Mouse (Mus musculus) brain, embryonic 14.5 days (tissue): ENCODE measurements around the gene Bcan.

ENCODE experiments used
- CTCF ChIP-seq: fragments of 200-500 bp; IDR thresholded peaks from 2 replicates; pipeline ENCODE4 v1.5.1; 2012; ENCODE audit warnings: inconsistent platforms, mild to moderate bottlenecking, moderate library complexity, borderline replicate concordance; ENCODE audit not compliant: insufficient read depth, insufficient read length; ENCODE audit errors: extremely low read depth
- POLR2A ChIP-seq: fragments of 200-500 bp; IDR thresholded peaks from 2 replicates; pipeline ENCODE4 v1.6.1; 2012; ENCODE audit warnings: mild to moderate bottlenecking, inconsistent platforms, borderline replicate concordance; ENCODE audit not compliant: poor library complexity, insufficient read depth, insufficient read length, severe bottlenecking; ENCODE audit errors: extremely low read depth

GRCm38 (mm10) chr3:88042661-88043421 is 42.8 kb upstream of the Bcan start, which contains the start of gene Gpatch4:
- TF ChIP-seq POLR2A, result no peak
- TF ChIP-seq CTCF, result no peak
